Mouse (Mus musculus) brown adipose tissue, adult 24 weeks (tissue): ENCODE data around the gene Rpl19. TPM values are rescaled to one million over a fixed set of nuclear protein-coding genes. Genes with fewer than 3 reads are reported as not detected.

Experiments
- H3K27ac ChIP-seq: fragments of 200-500 bp; replicated peaks from 2 replicates; pipeline ENCODE4 v1.5.1; 2012; ENCODE audit warnings: low read depth, mild to moderate bottlenecking, low read length
- H3K4me1 ChIP-seq: fragments of 200-500 bp; 2 replicates; pipeline ENCODE4 v1.6.1; 2012; ENCODE audit warnings: low read length, mixed read lengths; ENCODE audit not compliant: control insufficient read depth, insufficient read depth, insufficient read length
- H3K4me3 ChIP-seq: fragments of 200-500 bp; 2 replicates; pipeline ENCODE4 v1.5.1; 2012; ENCODE audit warnings: low read depth, mild to moderate bottlenecking, low read length, moderate library complexity; ENCODE audit not compliant: insufficient read depth
- polyA plus RNA-seq: library from polyadenylated mRNA; stranded (reverse); fragments of >200 nt; gene quantifications from 2 replicates; pipeline ENCODE4 v1.2.4, GENCODE M21; 2012; ENCODE audit not compliant: missing spikeins, insufficient read depth, insufficient read length

Gene Rpl19
- polyA plus RNA-seq, 1 experiment = 961 TPM

DNA sequence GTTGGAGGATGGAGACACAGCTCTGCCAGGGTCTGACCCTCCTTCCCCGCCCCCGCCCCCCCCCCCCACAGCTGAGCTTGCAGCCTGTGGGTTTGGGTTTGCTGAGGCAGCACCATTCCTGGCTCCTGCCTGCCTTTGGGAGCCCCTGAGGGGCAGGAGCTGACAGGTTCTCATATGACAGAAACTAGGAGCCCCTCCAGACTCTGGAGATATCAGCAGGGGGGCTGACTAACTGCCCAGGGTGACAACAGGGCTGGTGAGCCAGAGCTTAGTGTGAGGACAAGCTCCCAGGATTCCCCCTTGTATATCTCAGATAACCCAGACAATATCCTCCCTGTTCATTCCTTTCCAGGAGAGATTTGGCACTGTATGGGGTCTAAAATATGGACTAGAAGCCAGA lies 24.4 kb downstream of the Rpl19 start:
- no peaks in the 10 kb centered on the region for H3K4me1 ChIP-seq
- no peak overlapping the region for H3K4me3 ChIP-seq
- no peak overlapping the region for H3K27ac ChIP-seq

GRCm38 (mm10) chr11:98051611-98052128 lies 25.2 kb downstream of the Rpl19 start:
- Histone ChIP-seq H3K4me3 (peak overlapping the region; percentile 54; the same call in 1 of the 2 replicates), H3K4me1 (no peaks in the 10 kb centered on the region), H3K27ac (no peak overlapping the region)

DNA sequence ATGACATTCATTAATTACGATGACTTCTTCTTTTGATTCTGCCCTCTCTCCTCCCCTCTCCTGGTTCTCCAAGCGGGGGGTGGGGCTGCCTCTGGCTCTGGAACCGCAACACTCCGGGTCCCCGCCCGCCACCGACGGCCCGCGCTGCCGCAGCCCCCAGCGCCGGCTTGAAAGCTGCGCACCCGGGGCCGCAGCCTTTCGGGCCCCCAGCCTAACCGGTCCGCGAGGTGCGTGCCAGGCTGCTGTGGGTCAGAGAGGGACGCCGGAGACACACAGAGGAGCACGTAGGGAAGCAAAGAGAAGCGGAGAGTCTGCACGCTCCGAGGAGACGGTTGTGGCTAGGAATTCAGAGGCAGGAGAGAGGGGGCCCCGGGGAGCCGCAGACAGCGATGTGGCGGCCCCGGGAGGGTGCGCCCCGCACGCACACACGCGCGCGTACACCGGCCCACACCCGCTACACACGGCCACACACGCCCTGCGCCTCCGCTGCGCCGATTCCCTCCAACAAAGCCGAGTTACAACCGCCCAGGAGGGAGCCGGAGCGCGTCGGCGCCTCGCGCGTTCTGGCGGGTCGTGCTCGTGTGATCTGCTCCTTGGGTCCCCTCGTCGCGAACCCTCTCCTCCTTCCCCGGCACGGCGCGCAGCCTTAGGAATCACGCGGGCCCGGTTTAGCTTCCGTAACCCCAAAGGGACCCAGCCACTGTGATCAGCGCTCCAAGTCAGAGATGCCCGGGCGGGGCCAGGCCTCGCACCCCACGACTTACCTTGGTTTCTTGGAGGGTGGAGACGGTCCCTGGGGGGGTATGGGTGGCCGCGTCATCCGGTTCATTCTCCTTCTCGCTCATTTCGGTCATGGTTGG lies 25.8 kb downstream of the Rpl19 start:
- no peak overlapping the region for H3K27ac ChIP-seq

DNA sequence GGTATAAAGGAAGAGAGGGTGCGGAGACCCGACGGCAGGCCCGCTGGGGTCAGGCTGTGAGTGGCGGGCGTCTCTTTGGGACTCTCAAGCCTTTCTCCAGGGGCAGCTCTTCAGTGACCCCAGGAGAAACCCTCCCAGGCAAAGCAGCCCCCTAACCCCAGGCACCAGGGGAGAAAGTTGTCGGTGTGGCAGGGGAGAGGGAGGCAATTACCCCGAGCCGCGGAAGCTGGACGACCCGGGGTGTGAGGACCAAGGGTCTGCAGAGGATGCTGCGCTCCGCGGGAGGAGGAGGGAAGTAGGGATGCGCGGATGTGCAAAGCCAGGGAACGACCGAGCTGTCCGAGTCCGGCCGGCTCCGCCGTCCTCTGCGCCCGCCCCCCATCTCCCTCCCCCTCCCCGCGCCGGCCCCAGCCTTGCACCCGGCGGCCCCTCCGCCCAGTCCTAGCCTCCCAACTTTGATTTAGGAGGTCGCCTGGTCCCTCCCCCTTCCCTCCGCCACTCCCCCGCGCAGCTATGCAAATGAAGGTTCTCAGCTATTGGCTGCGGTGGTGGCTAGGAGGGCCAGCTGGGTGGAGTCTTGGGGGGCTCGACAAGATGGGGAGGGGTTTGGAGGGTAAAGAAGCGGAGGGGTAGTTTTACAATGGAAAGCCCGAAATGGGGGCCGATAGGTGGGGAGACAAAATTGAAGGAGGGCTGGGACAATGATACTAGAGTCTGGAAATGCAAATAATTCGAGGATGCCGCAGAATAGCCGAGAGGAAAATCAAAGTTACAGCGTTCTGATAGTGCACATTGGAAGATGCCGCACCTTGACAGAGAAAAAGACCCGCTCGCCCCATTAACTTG lies 26.7 kb downstream of the Rpl19 start, which contains the start of gene Stac2:
Stac2 (minus strand) TSS at position 474 of the 846 bp plus-strand sequence.
- H3K4me3 ChIP-seq = peak within 1 kb of the TSS; percentile 54
- no peaks in the 10 kb centered on the region; the same call in 1 of the 2 replicates for H3K4me1 ChIP-seq
- H3K27ac ChIP-seq = no peak within 1 kb of the TSS

More for the DNA sequence above, 25.8 kb downstream of the Rpl19 start:
- Histone ChIP-seq H3K4me3 (peak overlapping the region; percentile 54), H3K4me1 (no peaks in the 10 kb centered on the region)

GRCm38 (mm10) chr11:98057466-98057865 lies 31.0 kb downstream of the Rpl19 start:
- Histone ChIP-seq H3K4me1 (no peaks in the 10 kb centered on the region; the same call in 1 of the 2 replicates), H3K27ac (no peak overlapping the region)

GRCm38 (mm10) chr11:98057998-98058397 lies 31.5 kb downstream of the Rpl19 start:
- H3K4me3 ChIP-seq = no peak overlapping the region
- H3K4me1 ChIP-seq = no peaks in the 10 kb centered on the region; the same call in 1 of the 2 replicates
- H3K27ac ChIP-seq = no peak overlapping the region

More at GRCm38 (mm10) chr11:98057466-98057865, 31.0 kb downstream of the Rpl19 start:
- H3K4me3 ChIP-seq = no peak overlapping the region

- Histone ChIP-seq H3K4me1 (no peaks in the 10 kb centered on the region; the same call in 1 of the 2 replicates), H3K27ac (no peak overlapping the region), H3K4me3 (no peak overlapping the region)
Observed at GRCm38 (mm10) chr11:98059662-98060061, 33.2 kb downstream of the Rpl19 start.

GRCm38 (mm10) chr11:98060104-98060692 lies 33.7 kb downstream of the Rpl19 start:
- H3K4me1 ChIP-seq = no peaks in the 10 kb centered on the region; the same call in 1 of the 2 replicates
- H3K4me3 ChIP-seq = no peak overlapping the region
- H3K27ac ChIP-seq = no peak overlapping the region

- Histone ChIP-seq H3K4me1 (no peaks in the 10 kb centered on the region; the same call in 1 of the 2 replicates), H3K4me3 (no peak overlapping the region), H3K27ac (no peak overlapping the region)
Observed at GRCm38 (mm10) chr11:98061441-98061840, 34.9 kb downstream of the Rpl19 start.

DNA sequence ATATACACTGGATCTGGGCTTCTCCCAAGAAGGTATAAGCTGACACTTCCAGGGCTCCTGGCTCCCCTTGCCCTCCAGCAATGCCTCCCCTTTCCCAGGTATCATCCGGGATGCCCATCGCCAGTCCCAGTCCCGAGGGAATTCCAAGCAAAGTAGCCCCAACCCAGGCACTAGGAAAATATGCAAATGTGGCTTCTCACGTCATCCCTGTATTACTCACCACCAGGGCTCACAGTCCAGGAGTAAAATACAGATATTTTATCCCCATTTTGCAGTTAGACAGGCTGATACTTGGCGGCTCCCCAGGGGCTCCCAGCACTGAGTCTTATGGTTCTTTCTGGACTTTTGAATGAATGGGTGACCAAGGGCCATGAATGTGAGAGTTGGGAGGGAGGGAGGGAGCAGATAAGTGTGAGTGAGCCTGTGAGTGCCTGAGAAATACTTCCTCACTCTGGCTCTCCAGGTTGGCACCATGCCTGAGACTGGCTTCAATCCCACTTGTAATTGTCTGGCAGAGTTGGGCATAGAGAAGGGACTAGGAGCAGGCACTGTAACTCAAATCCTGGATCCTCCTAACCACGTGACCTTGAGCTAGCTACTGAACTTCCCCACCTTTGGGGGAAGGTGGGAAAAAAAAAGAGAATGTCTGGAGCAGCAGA lies 35.5 kb downstream of the Rpl19 start:
- Histone ChIP-seq H3K4me3 (no peak overlapping the region), H3K27ac (no peak overlapping the region), H3K4me1 (no peaks in the 10 kb centered on the region; the same call in 1 of the 2 replicates)

DNA sequence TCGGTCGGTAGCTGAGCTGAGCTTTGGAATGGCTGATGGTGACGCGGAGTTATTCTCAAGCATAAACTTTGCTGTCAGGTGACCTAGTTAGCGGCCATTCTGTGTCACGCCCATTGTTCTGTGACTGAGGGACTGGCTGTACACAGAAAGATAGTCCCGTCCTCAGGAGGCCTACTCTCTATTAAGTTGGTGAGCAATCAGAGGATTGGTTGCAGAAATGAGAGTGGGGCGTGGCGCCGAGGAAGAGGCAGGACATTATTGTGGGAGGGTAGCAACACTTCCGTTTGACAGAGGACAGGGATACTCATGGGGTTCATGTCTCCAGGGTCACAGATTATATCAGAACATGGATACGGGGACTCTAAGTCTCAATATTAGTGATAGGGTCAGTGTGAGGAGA lies 39.7 kb downstream of the Rpl19 start:
- Histone ChIP-seq H3K4me3 (no peak overlapping the region), H3K27ac (no peak overlapping the region), H3K4me1 (no peaks in the 10 kb centered on the region; the same call in 1 of the 2 replicates)

DNA sequence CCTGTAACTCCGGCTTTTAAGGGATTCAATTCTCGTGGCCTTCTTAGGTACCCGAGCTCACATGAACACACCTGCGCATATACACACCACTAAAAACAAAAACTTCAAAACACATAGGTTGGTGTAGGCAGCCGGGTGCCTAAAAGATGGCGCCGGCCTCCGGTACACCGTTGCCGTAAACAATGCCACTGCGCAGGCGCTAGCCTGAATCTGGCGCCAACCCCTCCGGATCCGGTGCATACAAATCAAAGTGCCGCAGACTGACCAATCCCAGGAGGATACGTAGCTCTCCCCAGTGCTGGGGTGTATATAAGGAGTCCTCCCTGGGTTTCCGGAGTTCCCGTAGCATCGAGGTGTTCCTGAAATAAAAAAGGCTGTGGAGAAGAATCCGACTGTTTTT lies 40.7 kb downstream of the Rpl19 start:
- Histone ChIP-seq H3K27ac (no peak overlapping the region), H3K4me3 (no peak overlapping the region), H3K4me1 (no peaks in the 10 kb centered on the region; the same call in 1 of the 2 replicates)

DNA sequence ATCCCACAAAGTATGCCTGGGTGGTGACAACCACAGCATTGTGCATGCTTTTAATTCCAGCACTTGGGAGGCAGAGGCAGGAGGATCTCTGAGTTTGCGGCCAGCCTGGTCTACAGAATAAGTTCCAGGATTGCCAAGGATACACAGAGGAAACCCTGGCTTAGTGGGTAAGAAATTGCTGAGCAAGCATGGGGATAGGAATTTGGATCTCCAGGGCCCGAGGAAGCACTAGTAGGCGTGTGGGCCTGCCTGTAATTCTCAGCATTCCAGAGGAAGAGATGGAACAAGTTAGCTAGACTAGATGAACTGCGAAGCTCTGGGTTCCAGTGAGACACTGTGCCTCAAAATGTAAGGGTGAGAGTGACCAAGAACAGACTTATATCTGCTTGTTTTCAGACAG lies 46.9 kb downstream of the Rpl19 start:
- Histone ChIP-seq H3K4me1 (no peaks in the 10 kb centered on the region), H3K4me3 (no peak overlapping the region), H3K27ac (no peak overlapping the region)

GRCm38 (mm10) chr11:98075195-98075808 lies 48.8 kb downstream of the Rpl19 start:
- Histone ChIP-seq H3K4me3 (no peak overlapping the region), H3K4me1 (no peaks in the 10 kb centered on the region), H3K27ac (no peak overlapping the region)
